Mouse (Mus musculus) small intestine, adult 2 months (tissue): ENCODE results near the gene Ss18l1. TPM values are rescaled to one million over a fixed set of nuclear protein-coding genes. Genes with fewer than 3 reads are reported as not detected.

Experiments used
- H3K27ac ChIP-seq: fragments of 200-500 bp; 2 replicates; pipeline ENCODE4 v1.5.1; 2012; ENCODE audit warnings: low read depth, low read length, control low read depth, inconsistent platforms; ENCODE audit not compliant: insufficient read depth
- H3K27me3 ChIP-seq: fragments of 200-500 bp; 2 replicates; pipeline ENCODE4 v1.6.1; 2012; ENCODE audit warnings: mild to moderate bottlenecking, moderate library complexity, low read length, inconsistent platforms; ENCODE audit not compliant: control insufficient read depth, insufficient read depth
- H3K36me3 ChIP-seq: fragments of 200-500 bp; 2 replicates; pipeline ENCODE4 v1.6.1; 2012; ENCODE audit warnings: mild to moderate bottlenecking, low read length, control low read depth, inconsistent platforms; ENCODE audit not compliant: control insufficient read depth, insufficient read depth
- H3K4me1 ChIP-seq: fragments of 200-500 bp; 2 replicates; pipeline ENCODE4 v1.6.1; 2012; ENCODE audit warnings: low read length, inconsistent platforms, mixed read lengths; ENCODE audit not compliant: control insufficient read depth, insufficient read depth, insufficient read length
- H3K4me3 ChIP-seq: fragments of 200-500 bp; 2 replicates; pipeline ENCODE4 v1.5.1; 2012; ENCODE audit warnings: low read depth, mild to moderate bottlenecking, control low read depth, inconsistent platforms, low read length, moderate library complexity
- CTCF ChIP-seq: fragments of 200-500 bp; IDR thresholded peaks from 2 replicates; pipeline ENCODE4 v1.5.1; 2012; ENCODE audit warnings: low read depth, mild to moderate bottlenecking, control low read depth, inconsistent platforms, low read length, moderate library complexity, mixed read lengths; ENCODE audit not compliant: insufficient replicate concordance, insufficient read length; ENCODE audit errors: extremely low read depth
- POLR2A ChIP-seq: fragments of 200-500 bp; IDR thresholded peaks from 2 replicates; pipeline ENCODE4 v1.6.1; 2012; ENCODE audit warnings: low read depth, mild to moderate bottlenecking, control low read depth, inconsistent platforms, low read length, moderate library complexity
- WGBS: fragments of 180-500 bp; shearing (Covaris S2); methylation state at CpG from one replicate; pipeline ENCODE4 v1.1.7; 2018; 5-methylcytosine and 5-hydroxymethylcytosine counted together
- polyA plus RNA-seq: library from polyadenylated mRNA; depleted of rRNA; stranded (reverse); fragments of >200 nt; gene quantifications from 2 replicates; pipeline ENCODE4 v1.2.3, GENCODE M21; 2012

Gene Ss18l1
- polyA plus RNA-seq, 1 experiment = 7.7 TPM

DNA sequence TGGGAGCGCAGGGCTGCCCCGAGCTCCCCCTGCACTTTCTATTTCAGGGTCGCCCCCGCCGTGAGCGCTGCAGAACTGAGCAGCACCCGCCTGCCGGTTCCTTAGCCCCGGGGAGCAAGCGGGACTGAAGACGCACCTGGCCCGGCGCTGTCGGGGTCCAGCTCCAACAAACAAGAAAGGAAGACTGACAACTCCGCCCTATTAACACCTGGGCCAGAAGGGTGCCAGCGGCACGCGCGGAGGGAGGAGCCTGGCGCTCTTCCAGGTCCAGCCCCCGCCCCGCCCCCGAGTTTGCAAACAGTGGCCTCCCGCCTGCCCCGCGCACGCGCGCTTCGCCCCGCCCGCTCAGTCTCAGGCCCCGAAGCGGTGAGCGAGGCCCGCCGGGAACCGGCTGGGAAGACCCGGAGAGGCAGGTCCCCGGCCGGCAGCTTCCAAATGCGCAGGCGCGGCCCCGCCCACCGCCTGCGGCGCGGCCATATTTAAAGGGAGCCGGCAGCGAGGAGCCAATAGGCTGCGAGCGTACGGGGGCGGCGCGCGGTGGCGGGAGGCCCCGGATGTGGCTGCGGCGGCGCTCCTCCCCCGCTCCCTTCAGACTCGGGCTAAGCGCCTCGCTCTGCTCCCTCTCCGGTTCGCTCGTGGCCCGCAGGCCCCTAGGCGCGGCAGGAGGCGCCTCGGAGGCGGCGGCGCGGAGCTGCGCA is 17.8 kb upstream of the Ss18l1 start, which contains the start of gene Lsm14b:
Lsm14b (plus strand) TSS at position 587 of the 698 bp plus-strand sequence.
- Histone ChIP-seq H3K36me3 (peaks cover 13% of the 10 kb centered on the region), H3K27ac (peak within 1 kb of the TSS; percentile 71), H3K4me3 (peak within 1 kb of the TSS; percentile 70), H3K27me3 (peaks cover 7% of the 10 kb centered on the region; the same call in 1 of the 2 replicates), H3K4me1 (peaks cover 16% of the 10 kb centered on the region)
- 2% methylated on average over 78 of the region's 80 CpGs for WGBS
- TF ChIP-seq POLR2A = peak; percentile 64
- no peak for TF ChIP-seq CTCF

DNA sequence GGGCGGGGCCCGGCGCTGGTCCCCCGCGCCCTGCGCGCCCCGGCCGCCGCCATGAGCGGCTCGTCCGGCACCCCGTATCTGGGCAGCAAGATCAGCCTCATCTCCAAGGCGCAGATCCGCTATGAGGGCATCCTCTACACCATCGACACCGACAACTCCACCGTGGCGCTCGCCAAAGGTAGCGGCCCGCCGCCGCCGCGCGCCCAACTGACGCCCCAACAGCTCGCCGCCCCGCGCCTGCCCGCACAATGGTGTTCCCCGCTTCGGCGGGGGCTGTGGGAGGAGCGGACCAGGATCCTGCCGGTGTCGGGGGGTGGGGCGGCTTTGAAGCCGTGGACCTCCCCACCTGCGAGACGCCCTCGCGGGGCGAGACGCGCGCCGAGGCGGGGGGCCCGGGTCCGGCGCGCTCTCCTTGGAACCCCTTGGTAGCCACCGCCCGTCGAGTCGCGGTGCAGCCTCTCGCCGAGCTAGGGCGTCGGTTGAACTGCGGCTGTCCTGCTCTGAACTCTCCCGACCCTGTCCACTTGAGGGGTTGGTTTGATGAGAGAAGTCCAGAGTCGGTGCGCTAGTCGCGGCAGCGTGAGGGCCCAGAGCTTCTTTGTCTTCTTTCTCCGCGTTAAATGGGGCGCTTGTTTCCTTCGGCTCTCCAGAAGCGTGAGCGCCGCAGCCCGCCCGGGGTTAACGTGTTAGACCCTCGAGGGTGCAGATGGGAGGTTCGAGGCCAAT is 17.0 kb upstream of the Ss18l1 start:
- TF ChIP-seq POLR2A = no peak
- TF ChIP-seq CTCF = no peak
- peak overlapping the region; percentile 71 for H3K27ac ChIP-seq
- under 1% methylated on average over 84 of the region's 84 CpGs for WGBS
- H3K27me3 ChIP-seq = peaks cover 7% of the 10 kb centered on the region; the same call in 1 of the 2 replicates
- H3K36me3 ChIP-seq = peaks cover 15% of the 10 kb centered on the region
- H3K4me1 ChIP-seq = peaks cover 9% of the 10 kb centered on the region
- peak overlapping the region; percentile 70 for H3K4me3 ChIP-seq

DNA sequence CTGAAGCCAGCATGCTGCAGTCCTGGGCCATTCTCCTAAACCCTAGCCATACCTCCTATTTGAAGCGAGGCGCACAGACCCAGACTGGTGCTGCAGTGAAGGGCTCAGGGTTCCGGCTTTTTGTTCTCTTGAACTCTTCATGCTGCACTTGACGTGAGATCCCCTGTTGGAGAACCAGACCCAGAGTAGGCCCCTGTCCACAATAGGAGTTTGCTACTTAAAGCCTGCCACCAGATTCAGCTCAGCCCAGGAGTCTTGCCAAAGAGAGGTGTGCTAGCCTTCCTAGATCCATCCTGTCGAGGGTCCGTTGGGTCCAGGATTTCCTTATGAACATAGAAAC is 16.5 kb upstream of the Ss18l1 start:
- H3K36me3 ChIP-seq = peaks cover 18% of the 10 kb centered on the region
- H3K4me3 ChIP-seq = peak overlapping the region; percentile 70
- peaks cover 7% of the 10 kb centered on the region for H3K4me1 ChIP-seq
- no peak for TF ChIP-seq POLR2A
- no peak for TF ChIP-seq CTCF
- 59% methylated on average over 6 of the region's 6 CpGs for WGBS
- no peak overlapping the region for H3K27ac ChIP-seq
- peaks cover 7% of the 10 kb centered on the region; the same call in 1 of the 2 replicates for H3K27me3 ChIP-seq

DNA sequence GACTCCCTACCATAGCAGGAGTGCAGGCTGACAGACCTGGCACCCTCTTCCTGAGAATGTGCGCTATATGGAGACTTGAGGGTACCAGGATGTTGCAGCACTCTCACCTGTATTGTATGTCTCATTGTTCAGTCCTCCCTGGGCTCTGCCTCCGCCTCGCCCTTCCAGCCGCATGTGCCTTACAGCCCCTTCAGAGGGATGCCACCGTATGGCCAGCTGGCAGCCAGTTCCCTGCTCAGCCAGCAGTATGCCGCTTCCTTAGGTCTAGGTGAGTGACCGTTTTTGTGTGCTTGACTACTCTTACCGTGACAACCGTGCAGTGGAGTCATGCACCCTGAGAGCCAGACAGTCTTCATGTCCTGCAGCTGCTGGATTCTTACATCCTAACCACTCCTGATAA is 14.5 kb upstream of the Ss18l1 start:
- H3K4me3 ChIP-seq = no peak overlapping the region
- H3K36me3 ChIP-seq = peaks cover 26% of the 10 kb centered on the region
- WGBS = 88% methylated on average over 9 of the region's 9 CpGs
- peaks cover 7% of the 10 kb centered on the region for H3K4me1 ChIP-seq
- no peak overlapping the region for H3K27ac ChIP-seq
- no peak for TF ChIP-seq CTCF
- TF ChIP-seq POLR2A = no peak
- H3K27me3 ChIP-seq = peaks cover 7% of the 10 kb centered on the region; the same call in 1 of the 2 replicates

DNA sequence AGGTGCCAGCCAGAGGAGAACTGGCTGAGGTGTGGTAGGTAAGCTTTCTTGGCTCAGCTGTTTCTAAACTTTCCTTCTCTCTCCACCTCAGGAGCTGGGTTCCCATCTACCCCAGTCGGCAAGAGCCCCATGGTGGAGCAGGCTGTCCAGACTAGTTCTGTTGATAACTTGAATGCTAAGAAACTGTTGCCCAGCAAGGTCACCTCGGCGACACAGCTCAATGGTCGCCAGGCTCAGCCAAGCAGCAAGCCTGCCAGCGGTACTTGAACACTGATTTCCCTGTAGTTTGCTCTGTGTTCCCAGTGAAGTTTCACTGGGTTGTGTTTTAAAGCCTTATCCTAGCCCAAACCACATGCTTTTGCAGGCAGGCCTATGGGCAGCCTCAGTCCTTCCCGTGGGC is 11.0 kb upstream of the Ss18l1 start:
- H3K36me3 ChIP-seq = peaks cover 42% of the 10 kb centered on the region
- no peak overlapping the region for H3K27ac ChIP-seq
- 86% methylated on average over 6 of the region's 6 CpGs for WGBS
- no peaks in the 10 kb centered on the region for H3K27me3 ChIP-seq
- peaks cover 9% of the 10 kb centered on the region; the same call in 1 of the 2 replicates for H3K4me1 ChIP-seq
- TF ChIP-seq POLR2A (no peak), CTCF (no peak)
- no peak overlapping the region for H3K4me3 ChIP-seq

DNA sequence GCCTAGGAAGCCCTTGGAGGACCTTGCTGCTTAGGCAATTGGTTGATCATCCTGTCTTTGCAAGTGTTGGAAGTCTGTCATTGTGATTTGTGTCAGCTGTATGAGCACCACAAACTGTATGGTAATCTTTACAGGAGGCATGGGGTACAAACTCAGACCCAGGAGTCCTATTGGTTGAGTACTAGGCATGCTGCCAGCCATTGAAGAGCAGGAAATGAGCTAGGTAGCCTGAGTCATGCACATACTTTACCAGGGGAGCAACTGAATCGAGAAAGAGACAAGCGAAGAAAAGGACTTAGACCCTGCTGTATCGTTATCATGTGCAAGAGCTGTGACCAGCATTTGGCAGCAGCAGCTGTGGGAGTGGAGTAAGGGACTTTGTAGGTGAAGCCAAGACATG is 9.4 kb upstream of the Ss18l1 start:
- peak overlapping the region; percentile 33; the same call in 1 of the 2 replicates for H3K27ac ChIP-seq
- peaks cover 53% of the 10 kb centered on the region for H3K36me3 ChIP-seq
- TF ChIP-seq CTCF = no peak
- TF ChIP-seq POLR2A = no peak
- H3K27me3 ChIP-seq = no peaks in the 10 kb centered on the region
- H3K4me3 ChIP-seq = no peak overlapping the region
- WGBS = 22% methylated on average over 3 of the region's 3 CpGs
- H3K4me1 ChIP-seq = peaks cover 9% of the 10 kb centered on the region; the same call in 1 of the 2 replicates

DNA sequence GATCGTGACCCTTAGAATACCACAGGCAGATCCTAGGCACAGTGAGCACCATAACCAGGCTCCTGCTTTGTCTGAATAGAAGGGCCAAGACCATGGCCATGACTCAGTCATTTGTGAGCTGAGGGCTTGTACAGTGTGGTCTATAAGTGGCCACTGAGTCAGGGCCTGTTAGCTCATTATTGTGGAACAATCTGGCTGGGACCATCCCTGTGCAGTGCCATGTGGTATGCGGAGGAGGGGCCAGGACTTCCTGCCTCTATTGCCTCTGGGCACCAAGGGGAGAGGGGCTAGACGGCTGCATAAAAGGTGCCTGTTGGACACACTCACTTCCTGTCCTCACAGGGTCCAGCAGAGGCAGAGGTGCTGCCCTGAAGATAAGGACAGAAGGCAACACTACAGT is 8.4 kb upstream of the Ss18l1 start:
- TF ChIP-seq POLR2A (no peak), CTCF (no peak)
- Histone ChIP-seq H3K4me3 (no peak overlapping the region), H3K27ac (no peak overlapping the region), H3K36me3 (peaks cover 57% of the 10 kb centered on the region), H3K27me3 (no peaks in the 10 kb centered on the region), H3K4me1 (peaks cover 9% of the 10 kb centered on the region; the same call in 1 of the 2 replicates)
- WGBS = 81% methylated on average over 3 of the region's 3 CpGs
